Mouse (Mus musculus): ENCODE data around the gene Rnf212. TPM values are rescaled to one million over a fixed set of nuclear protein-coding genes. Genes with fewer than 3 reads are reported as not detected.
"Not testable (repeated sequence)": the region's sequence is repeated elsewhere in the genome, so short reads cannot be mapped to it uniquely, and the experiment has no call there.

The Rnf212 gene
- polyA plus RNA-seq (2017; shearing (Covaris generic)) = not detected

- ATAC-seq = no peak
These were observed at the start of gene Rnf212 for GRCm38 (mm10) chr5:108774630-108775306. Gene Rnf212 (minus strand): TSS chr5:108774982.

GRCm38 (mm10) chr5:108823276-108823675, 48.5 kb upstream of the Rnf212 start:
- no peak for ATAC-seq

GRCm38 (mm10) chr5:108808750-108809149, 34.0 kb upstream of the Rnf212 start, which contains the start of gene Vmn2r8:
Gene Vmn2r8 (minus strand): TSS chr5:108808850.
- ATAC-seq = not testable (repeated sequence)

- no peak for ATAC-seq
These were observed 28.9 kb upstream of the Rnf212 start for GRCm38 (mm10) chr5:108803646-108804045.

GRCm38 (mm10) chr5:108795263-108795662, 20.5 kb upstream of the Rnf212 start, which contains the start of gene Tmed11:
Gene Tmed11 (minus strand): TSS chr5:108795363.
- not testable (repeated sequence) for ATAC-seq

GRCm38 (mm10) chr5:108790385-108790784, 15.6 kb upstream of the Rnf212 start:
- not testable (repeated sequence) for ATAC-seq

GRCm38 (mm10) chr5:108760002-108760401, 14.8 kb downstream of the Rnf212 start:
- no peak for ATAC-seq

GRCm38 (mm10) chr5:108758396-108758795, 16.4 kb downstream of the Rnf212 start:
- no peak for ATAC-seq

GRCm38 (mm10) chr5:108751258-108751657, 23.5 kb downstream of the Rnf212 start:
- not testable (repeated sequence) for ATAC-seq

GRCm38 (mm10) chr5:108750328-108751210, 24.2 kb downstream of the Rnf212 start:
- ATAC-seq = no peak

GRCm38 (mm10) chr5:108744629-108745028, 30.2 kb downstream of the Rnf212 start:
- no peak for ATAC-seq

GRCm38 (mm10) chr5:108743856-108744255, 30.9 kb downstream of the Rnf212 start:
- ATAC-seq = no peak

- ATAC-seq = no peak
These were observed 32.2 kb downstream of the Rnf212 start for GRCm38 (mm10) chr5:108742596-108742995.

- no peak for ATAC-seq
These were observed 32.9 kb downstream of the Rnf212 start for GRCm38 (mm10) chr5:108741844-108742243.

- no peak for ATAC-seq
These were observed 47.4 kb downstream of the Rnf212 start for GRCm38 (mm10) chr5:108727425-108727824.

- no peak for ATAC-seq
These were observed 48.1 kb downstream of the Rnf212 start for GRCm38 (mm10) chr5:108726557-108727248.

GRCm38 (mm10) chr5:108724006-108724405, 50.8 kb downstream of the Rnf212 start:
- ATAC-seq = no peak

- ATAC-seq = no peak
These were observed 55.0 kb downstream of the Rnf212 start for GRCm38 (mm10) chr5:108719761-108720160.

GRCm38 (mm10) chr5:108718051-108718450, 56.7 kb downstream of the Rnf212 start:
- ATAC-seq = no peak

- ATAC-seq = no peak
These were observed 58.8 kb downstream of the Rnf212 start for GRCm38 (mm10) chr5:108715974-108716373.

- no peak for ATAC-seq
These were observed 60.6 kb downstream of the Rnf212 start for GRCm38 (mm10) chr5:108714149-108714548.

- ATAC-seq = no peak
These were observed 61.1 kb downstream of the Rnf212 start for GRCm38 (mm10) chr5:108713691-108714090.

GRCm38 (mm10) chr5:108713096-108713495, 61.7 kb downstream of the Rnf212 start:
- ATAC-seq = no peak
